In the genomic region with DNA sequence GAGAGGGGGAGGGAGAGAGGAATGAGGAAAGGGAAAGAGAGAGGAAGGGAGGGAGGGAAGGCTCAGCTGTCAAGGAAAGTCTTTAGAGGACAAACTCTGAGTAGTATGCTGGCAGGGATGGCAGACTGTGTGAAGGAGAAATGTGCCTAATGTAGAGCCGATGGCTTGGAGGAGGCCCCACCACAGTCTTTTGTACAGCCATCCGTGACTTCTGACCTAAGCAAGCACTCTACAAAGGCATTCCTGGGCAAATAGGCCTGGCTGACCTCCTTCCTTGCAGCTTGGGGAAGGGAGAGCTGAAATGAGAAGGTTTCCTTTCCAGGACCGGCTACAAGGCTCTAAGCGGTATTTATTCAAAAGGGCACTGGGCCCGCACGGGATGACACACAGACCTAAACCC, we compare ENCODE assay signal across 18 mouse cellular contexts.
DNase-seq lines count a peak whose midpoint lies in the region; ATAC-seq lines count a peak whose summit lies in the region.
"Had no signal": no experiment of that assay in that cellular context is flagged by ENCODE, and none has a peak within 500 bp of the region (broad histone marks: within the 10 kb centered on the region; RNA-seq: fewer than 3 reads in every experiment).

No protein-coding gene starts in this region.

- H3K27ac ChIP-seq in heart, embryonic 10.5 days = peak overlapping the region; percentile 73
- H3K27ac ChIP-seq in neural tube, embryonic 11.5 days (ENCODE audit: low read depth, low read length) = no peak overlapping the region
- H3K27ac ChIP-seq in limb, embryonic 10.5 days = peak overlapping the region; percentile 72
- H3K27ac ChIP-seq: heart, embryonic 13.5 days; hindbrain, embryonic 14.5 days had no signal

- no peak overlapping the region for H3K4me3 ChIP-seq in heart, embryonic 10.5 days
- no peak overlapping the region for H3K4me3 ChIP-seq in neural tube, embryonic 11.5 days (ENCODE audit: low read depth, low read length)
- H3K4me3 ChIP-seq in limb, embryonic 10.5 days = no peak overlapping the region
- H3K4me3 ChIP-seq: erythroblast, embryonic 14.5 days; heart, embryonic 13.5 days had no signal

- H3K9me3 ChIP-seq in heart, embryonic 10.5 days = no peaks in the 10 kb centered on the region
- no peaks in the 10 kb centered on the region for H3K9me3 ChIP-seq in neural tube, embryonic 11.5 days (ENCODE audit: control insufficient read depth, low read length)
- H3K9me3 ChIP-seq in limb, embryonic 10.5 days (replicated peaks) = no peaks in the 10 kb centered on the region
- H3K9me3 ChIP-seq: heart, embryonic 13.5 days had no signal

- H3K4me2 ChIP-seq in neural tube, embryonic 11.5 days (ENCODE audit: low read depth) = no peak overlapping the region
- H3K4me2 ChIP-seq: heart, embryonic 13.5 days; hindbrain, embryonic 14.5 days; lung, embryonic 14.5 days had no signal

- intact Hi-C loops in heart, postnatal 25 days (cut with DNase I) = no loop called here
- intact Hi-C loops in gastrocnemius, postnatal 14 days (cut with DNase I; ENCODE audit: low total_unique reads) = no loop called here

- 76% methylated on average over 6 of the region's 6 CpGs for WGBS in heart, embryonic 10.5 days
- WGBS in neural tube, embryonic 11.5 days = 62% methylated on average over 6 of the region's 6 CpGs
- 60% methylated on average over 6 of the region's 6 CpGs for WGBS in limb, embryonic 10.5 days

- no peak for ATAC-seq in neural tube, embryonic 11.5 days (ENCODE audit: insufficient read depth, low FRiP score, low TSS enrichment)

- peaks cover 39% of the 10 kb centered on the region for H3K4me1 ChIP-seq in heart, embryonic 10.5 days
- H3K4me1 ChIP-seq in neural tube, embryonic 11.5 days (ENCODE audit: control insufficient read depth, insufficient read depth, low read length) = peaks cover 6% of the 10 kb centered on the region; the same call in 1 of the 2 replicates
- H3K4me1 ChIP-seq in limb, embryonic 10.5 days = peaks cover 44% of the 10 kb centered on the region

- no peaks in the 10 kb centered on the region for H3K27me3 ChIP-seq in heart, embryonic 10.5 days (ENCODE audit: insufficient read depth, poor library complexity, severe bottlenecking)
- H3K27me3 ChIP-seq in neural tube, embryonic 11.5 days (ENCODE audit: control insufficient read depth, insufficient read depth, low read length) = no peaks in the 10 kb centered on the region
- H3K27me3 ChIP-seq in limb, embryonic 10.5 days (ENCODE audit: low read depth, poor library complexity, severe bottlenecking) = no peaks in the 10 kb centered on the region
- H3K27me3 ChIP-seq: heart, embryonic 13.5 days had no signal

- H3K9ac ChIP-seq in neural tube, embryonic 11.5 days (ENCODE audit: low read length) = peak overlapping the region; percentile 29; the same call in 1 of the 2 replicates
- H3K9ac ChIP-seq: hindbrain, embryonic 14.5 days; lung, embryonic 14.5 days had no signal

- no peak for DNase-seq in heart, embryonic 10.5 days (ENCODE audit: low spot score)
- no peak for DNase-seq in heart, postnatal 25 days (ENCODE audit: low spot score)
- no peak for DNase-seq in neural tube, embryonic 11.5 days (ENCODE audit: low spot score)
- no peak for DNase-seq in neural tube, embryonic 10.5 days (ENCODE audit: extremely low spot score, low spot score)
- DNase-seq in limb, embryonic 10.5 days (ENCODE audit: low spot score) = no peak
- no peak for DNase-seq in adrenal gland, adult (ENCODE audit: inconsistent age in 2 of 2, low spot score in 1 of 2)
- no peak for DNase-seq in B cell, adult 2 months
- no peak for DNase-seq in gastrocnemius, postnatal 14 days
- DNase-seq: adrenal gland, postnatal 25 days; cerebellum, postnatal 10 days; layer of hippocampus, postnatal 36 days; liver; lung, embryonic 14.5 days; right cerebral cortex, postnatal 14 days; thymus, postnatal 14 days had no signal

- no peaks in the 10 kb centered on the region for H3K36me3 ChIP-seq in heart, embryonic 10.5 days
- H3K36me3 ChIP-seq in neural tube, embryonic 11.5 days (ENCODE audit: control insufficient read depth, insufficient read depth, low read length) = no peaks in the 10 kb centered on the region
- no peaks in the 10 kb centered on the region for H3K36me3 ChIP-seq in limb, embryonic 10.5 days
